Mouse (Mus musculus) lung, adult 10 weeks (tissue): ENCODE measurements around the gene Olfr818. TPM values are rescaled to one million over a fixed set of nuclear protein-coding genes. Genes with fewer than 3 reads are reported as not detected.

Experiments
- polyA plus RNA-seq: library from polyadenylated mRNA; stranded (reverse); fragments of 350-450 nt; fragmentation: Illumina TruSeq; extraction: RNeasy Lipid Tissue Mini Kit (QIAGEN cat#74804); gene quantifications from one replicate; pipeline ENCODE4 v1.2.3, GENCODE M21; 2014; ENCODE audit warnings: low read depth, low replicate concordance; ENCODE audit not compliant: insufficient read depth

Olfr818 gene
- polyA plus RNA-seq, result not detected

GRCm38 (mm10) chr10:129949000-129949399, at the start of gene Olfr818:
Olfr818 (minus strand) TSS chr10:129949100.

DNA sequence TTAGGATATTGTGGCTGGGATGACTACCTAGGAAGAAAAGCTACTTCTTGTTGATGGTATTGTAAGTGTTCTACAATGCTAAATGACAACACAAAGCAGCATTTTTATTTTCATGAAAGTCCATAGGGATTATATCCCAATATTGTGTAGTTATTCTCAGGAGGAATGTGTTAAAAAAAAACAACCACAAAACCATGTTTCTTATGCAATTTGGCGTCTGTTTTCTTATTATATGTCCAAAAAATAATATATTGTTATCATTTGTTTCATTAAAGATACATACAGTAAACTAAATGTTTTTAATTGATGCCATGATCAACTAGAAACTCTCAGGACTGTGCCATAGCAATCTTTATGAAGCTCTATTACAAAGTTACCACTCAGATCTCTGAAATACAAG, 36.1 kb upstream of the Olfr818 start, which contains the start of gene Gm10310:
Gene Gm10310 (minus strand): TSS at position 101 of the 400 bp plus-strand sequence.

GRCm38 (mm10) chr10:129976040-129976439, 27.1 kb upstream of the Olfr818 start, which contains the start of gene Olfr247:
Olfr247 (minus strand) TSS chr10:129976140.

GRCm38 (mm10) chr10:129967166-129967565, 18.3 kb upstream of the Olfr818 start, which contains the start of gene Olfr819:
Olfr819 (minus strand) TSS chr10:129967266.

DNA sequence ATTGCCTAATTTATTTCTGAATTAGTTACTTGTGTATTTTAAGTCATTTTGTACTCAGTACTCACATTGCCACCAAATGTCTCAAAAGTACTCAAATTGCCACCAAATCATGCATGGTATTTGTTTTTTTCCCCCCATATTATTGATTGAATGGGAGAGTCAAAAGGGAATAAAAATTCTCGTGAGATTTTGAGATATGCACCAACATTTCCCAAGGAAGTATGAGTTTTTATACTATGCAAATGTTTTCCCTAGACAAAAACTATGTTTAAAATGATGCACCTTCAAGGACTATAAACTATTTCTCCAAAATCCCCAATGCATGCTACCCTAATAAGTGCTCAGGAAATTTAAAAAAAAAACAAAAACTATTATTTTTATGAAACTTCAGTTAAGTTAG, 33.4 kb downstream of the Olfr818 start, which contains the start of gene Olfr816:
Gene Olfr816 (minus strand): TSS at position 101 of the 400 bp plus-strand sequence.

DNA sequence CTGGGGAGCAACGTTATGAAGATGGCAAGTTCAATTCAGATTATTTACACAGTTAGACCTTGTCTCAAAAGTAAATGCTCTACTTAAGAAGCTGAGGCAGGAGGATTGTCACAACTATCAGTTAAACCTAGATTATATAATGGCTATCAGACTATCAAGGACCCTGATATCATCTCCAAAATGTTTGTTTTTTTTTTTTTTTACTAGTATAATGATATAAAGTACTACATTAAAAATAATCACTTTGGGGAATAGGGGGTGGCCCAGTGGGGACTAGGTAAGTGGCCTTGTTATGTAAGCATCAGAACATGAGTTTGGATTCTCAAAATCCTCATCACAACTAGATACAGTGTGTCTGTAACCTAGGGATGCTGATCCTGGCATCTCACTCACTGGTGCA, 43.1 kb downstream of the Olfr818 start, which contains the start of gene Olfr815:
Gene Olfr815 (minus strand): TSS at position 101 of the 400 bp plus-strand sequence.

Other genes with a start within 250 kb of the Olfr818 start
- not detected for gene Olfr804, start 245.9 kb downstream of the Olfr818 start, polyA plus RNA-seq
- not detected for gene Olfr805, start 219.7 kb downstream of the Olfr818 start, polyA plus RNA-seq
- not detected for gene Olfr806, start 207.2 kb downstream of the Olfr818 start, polyA plus RNA-seq
- not detected for gene Olfr807, start 191.3 kb downstream of the Olfr818 start, polyA plus RNA-seq
- gene Olfr808, start 183.6 kb downstream of the Olfr818 start, polyA plus RNA-seq, result not detected
- not detected for gene Olfr809, start 174.5 kb downstream of the Olfr818 start, polyA plus RNA-seq
- not detected for gene Olfr810, start 154.2 kb downstream of the Olfr818 start, polyA plus RNA-seq
- not detected for gene Olfr811, start 144.7 kb downstream of the Olfr818 start, polyA plus RNA-seq
- gene Olfr812, start 103.0 kb downstream of the Olfr818 start, polyA plus RNA-seq, result not detected
- gene Olfr813, start 93.7 kb downstream of the Olfr818 start, polyA plus RNA-seq, result not detected
- gene Olfr814, start 69.2 kb downstream of the Olfr818 start, polyA plus RNA-seq, result not detected
- gene Olfr815, start 43.2 kb downstream of the Olfr818 start, polyA plus RNA-seq, result not detected
- gene Olfr816, start 33.5 kb downstream of the Olfr818 start, polyA plus RNA-seq, result not detected
- gene Olfr819, start 18.2 kb upstream of the Olfr818 start, polyA plus RNA-seq, result not detected
- not detected for gene Olfr247, start 27.0 kb upstream of the Olfr818 start, polyA plus RNA-seq
- gene Gm10310, start 36.0 kb upstream of the Olfr818 start, polyA plus RNA-seq, result not detected
- not detected for gene Olfr820, start 63.5 kb upstream of the Olfr818 start, polyA plus RNA-seq
- gene Olfr821, start 81.2 kb upstream of the Olfr818 start, polyA plus RNA-seq, result not detected
- not detected for gene Olfr822, start 122.1 kb upstream of the Olfr818 start, polyA plus RNA-seq
- gene Olfr823, start 166.3 kb upstream of the Olfr818 start, polyA plus RNA-seq, result not detected
- not detected for gene Olfr824, start 180.9 kb upstream of the Olfr818 start, polyA plus RNA-seq
- not detected for gene Olfr825, start 217.7 kb upstream of the Olfr818 start, polyA plus RNA-seq
- not detected for gene Olfr826, start 235.1 kb upstream of the Olfr818 start, polyA plus RNA-seq